Mouse (Mus musculus) lung, postnatal 10 days (tissue): ENCODE data around the gene Smad9.

Source experiments
- DNase-seq: peaks from one replicate; pipeline ENCODE4 v3.0.0; 2021

Smad9 gene

DNA sequence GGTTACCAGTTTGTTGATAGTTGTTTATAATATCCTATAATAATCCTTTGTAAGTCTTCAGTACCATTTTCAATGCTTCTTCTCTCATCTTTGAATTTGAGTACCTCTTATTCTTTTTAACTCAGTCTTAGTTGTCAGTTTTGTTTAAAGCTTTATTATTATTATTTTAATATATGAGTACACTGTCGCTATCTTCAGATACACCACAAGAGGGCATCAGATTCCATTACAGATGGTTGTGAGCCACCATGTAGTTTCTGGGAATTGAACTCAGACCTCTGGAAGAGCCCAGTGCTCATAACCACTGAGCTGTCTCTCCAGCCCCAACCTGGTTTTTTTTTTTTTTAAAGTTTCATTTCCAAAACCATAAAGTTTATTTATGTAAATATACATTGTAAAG, 56.2 kb downstream of the Smad9 start:
- DNase-seq: no peak

DNA sequence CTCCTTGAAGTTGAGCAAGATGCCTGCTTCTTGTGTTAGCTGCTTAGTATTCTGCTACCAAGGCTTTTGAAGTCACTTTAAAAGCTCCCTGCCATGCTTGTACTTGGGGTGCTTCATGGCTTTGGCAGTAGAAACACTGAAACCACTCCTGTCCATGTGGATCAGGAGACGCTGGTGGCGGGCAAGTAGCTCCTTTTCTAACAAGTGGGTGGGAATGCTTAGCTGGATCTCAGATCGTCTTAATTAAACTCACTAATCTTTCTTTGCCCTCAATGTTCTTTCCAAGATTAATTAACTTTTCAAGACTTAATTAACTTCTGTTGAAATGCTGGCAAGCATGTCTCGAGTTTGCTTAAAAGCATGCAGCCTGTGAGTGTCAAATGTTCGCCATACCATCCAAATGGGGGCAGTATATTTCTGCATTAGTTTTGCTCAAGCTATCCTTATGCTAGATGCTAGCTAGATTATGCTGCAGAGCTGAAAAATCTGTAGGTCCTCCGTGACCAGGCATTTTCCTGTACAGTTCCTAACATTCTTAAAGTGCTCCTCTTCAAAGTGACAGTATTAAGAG, 58.1 kb downstream of the Smad9 start:
- no peak for DNase-seq

DNA sequence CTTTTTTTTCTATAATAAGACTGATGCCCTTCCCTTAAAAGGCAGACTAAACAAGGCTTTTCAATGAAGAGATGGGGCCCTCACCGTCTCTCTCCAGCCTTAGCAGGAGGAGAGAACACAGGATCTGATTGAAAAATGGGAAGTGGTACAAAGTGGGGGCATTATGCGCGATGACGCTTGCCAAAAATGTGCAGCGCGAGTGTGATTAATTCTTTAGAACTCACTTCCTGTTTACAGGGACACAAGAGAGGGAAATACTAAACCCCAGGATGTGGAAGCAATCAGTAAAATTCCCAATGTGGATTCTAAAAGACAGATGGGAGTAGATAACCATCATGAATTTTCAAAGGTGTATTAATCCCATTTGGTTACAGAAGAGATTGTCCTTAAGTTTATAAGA, 59.2 kb downstream of the Smad9 start:
- no peak for DNase-seq

DNA sequence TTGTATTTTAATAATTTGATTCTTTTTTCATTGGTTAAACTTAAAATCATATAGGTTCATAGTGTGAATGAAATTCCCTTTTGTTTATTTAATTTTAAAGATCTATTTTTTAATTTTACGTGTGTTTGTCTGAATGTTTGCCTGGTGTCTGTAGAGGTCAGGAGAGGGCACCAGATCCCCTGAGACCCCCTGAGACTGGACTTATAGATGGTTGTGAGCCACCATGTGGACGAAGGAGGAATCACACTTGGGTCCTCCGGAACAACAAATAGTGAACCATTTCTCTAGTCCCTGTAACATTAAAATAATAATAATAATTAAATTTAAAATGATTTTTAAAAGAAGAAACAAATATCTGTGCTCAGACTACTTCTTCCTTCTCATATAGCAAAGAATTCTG, 59.9 kb downstream of the Smad9 start:
- peak; percentile 57 for DNase-seq

DNA sequence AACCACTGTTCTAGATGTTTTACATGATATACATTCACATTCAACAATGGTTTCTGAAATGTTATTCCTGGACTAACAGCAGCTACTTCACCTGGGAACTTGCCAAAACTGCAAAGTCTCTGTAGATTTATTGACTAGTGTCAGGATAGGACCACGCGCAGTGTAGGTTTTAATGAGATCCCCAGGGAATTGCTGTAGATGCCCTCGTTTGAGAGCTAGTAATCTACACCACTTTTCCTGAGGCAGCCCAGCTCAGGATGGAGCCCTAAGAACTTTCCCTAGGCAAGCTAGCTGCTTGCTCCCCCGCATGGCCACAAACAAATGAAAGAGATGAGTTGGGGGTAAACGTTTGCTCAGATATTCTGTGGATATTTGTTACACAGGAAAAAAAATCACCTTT, 67.1 kb downstream of the Smad9 start:
- DNase-seq: no peak

DNA sequence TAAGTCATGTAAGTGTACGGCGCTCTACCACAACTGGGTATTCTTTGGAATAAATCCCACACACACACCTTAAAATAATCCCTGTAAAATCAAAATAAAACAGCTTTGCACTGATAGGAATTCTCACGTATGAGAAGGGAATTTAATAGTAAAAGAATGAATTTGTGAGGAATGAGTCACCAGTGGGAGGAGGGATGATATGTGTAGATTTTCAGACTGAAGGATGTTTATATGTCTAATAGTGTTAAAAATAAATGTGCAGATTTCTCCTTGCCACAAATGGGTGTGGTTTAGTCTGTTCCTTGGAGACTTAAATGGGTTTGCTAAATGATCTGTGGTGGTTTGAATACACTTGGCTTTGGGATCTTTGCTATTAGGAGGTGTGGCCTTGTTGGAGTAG, 77.1 kb downstream of the Smad9 start:
- no peak for DNase-seq

DNA sequence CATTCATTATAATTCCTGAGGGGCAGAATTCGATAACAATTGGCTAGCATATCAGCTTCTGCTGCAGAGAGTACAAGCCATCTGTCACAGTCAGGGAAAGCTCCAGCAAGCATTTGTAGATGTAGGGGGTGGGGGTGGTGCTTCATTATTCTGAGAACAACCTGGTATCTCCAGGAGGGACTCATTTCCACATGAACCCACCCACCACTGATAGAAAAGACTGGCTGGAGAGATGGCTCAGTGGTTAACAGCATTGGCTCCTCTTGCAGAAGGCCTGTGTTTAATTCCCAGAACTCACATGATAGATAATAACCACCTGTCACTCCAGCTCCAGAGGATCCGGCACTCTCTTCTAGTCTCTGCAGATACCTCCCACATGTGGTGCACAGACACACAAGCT, 80.0 kb downstream of the Smad9 start:
- DNase-seq: no peak
